Mouse (Mus musculus): ENCODE measurements around the gene B4galt1. TPM values are rescaled to one million over a fixed set of nuclear protein-coding genes. Genes with fewer than 3 reads are reported as not detected.

Gene B4galt1
- total RNA-seq, 2 experiments from 2014 or later, result 5.0 to 8.2 TPM

- no peak for TF ChIP-seq CTCF (IDR thresholded peaks at IDR 0.05)
- H3K4me3 ChIP-seq, result no peak overlapping the region
- intact Hi-C loops (cut with DNase I), result no loop called here
- no peak overlapping the region for H3K27ac ChIP-seq
- DNase-seq (ENCODE audit: extremely low spot score in 1 of 2, low spot score in 2 of 2), result no peak
Observed at GRCm38 (mm10) chr4:40781797-40782495, 71.9 kb downstream of the B4galt1 start.

- Histone ChIP-seq H3K4me3 (no peak overlapping the region), H3K27ac (no peak overlapping the region)
- intact Hi-C loops (cut with DNase I), result no loop called here
- TF ChIP-seq CTCF (IDR thresholded peaks at IDR 0.05), result no peak
- no peak for DNase-seq (ENCODE audit: extremely low spot score in 1 of 2, low spot score in 2 of 2)
Observed at GRCm38 (mm10) chr4:40781143-40781542, 72.7 kb downstream of the B4galt1 start.

- Histone ChIP-seq H3K27ac (no peak overlapping the region), H3K4me3 (no peak overlapping the region)
- intact Hi-C loops (cut with DNase I), result no loop called here
- TF ChIP-seq CTCF (IDR thresholded peaks at IDR 0.05), result peak; percentile 46
- no peak for DNase-seq (ENCODE audit: extremely low spot score in 1 of 2, low spot score in 2 of 2)
Observed at GRCm38 (mm10) chr4:40778656-40779055, 75.1 kb downstream of the B4galt1 start.

GRCm38 (mm10) chr4:40777116-40777515 lies 76.7 kb downstream of the B4galt1 start:
- intact Hi-C loops (cut with DNase I), result no loop called here
- peak overlapping the region; percentile 32; the same call in 1 of the 2 replicates for H3K27ac ChIP-seq
- DNase-seq (ENCODE audit: extremely low spot score in 1 of 2, low spot score in 2 of 2), result no peak
- no peak overlapping the region for H3K4me3 ChIP-seq
- no peak for TF ChIP-seq CTCF (IDR thresholded peaks at IDR 0.05)

GRCm38 (mm10) chr4:40776416-40776815 lies 77.4 kb downstream of the B4galt1 start:
- no peak overlapping the region for H3K4me3 ChIP-seq
- no peak for DNase-seq (ENCODE audit: extremely low spot score in 1 of 2, low spot score in 2 of 2)
- TF ChIP-seq CTCF (IDR thresholded peaks at IDR 0.05), result no peak
- intact Hi-C loops (cut with DNase I), result no loop called here
- no peak overlapping the region for H3K27ac ChIP-seq

- Histone ChIP-seq H3K4me3 (no peak overlapping the region), H3K27ac (no peak overlapping the region)
- intact Hi-C loops (cut with DNase I), result loop anchor here (1.0 kb wide), 1 partner anchor 132 kb away; no protein-coding TSS in a partner anchor
- peak; percentile 39 to 60 for DNase-seq (ENCODE audit: extremely low spot score in 1 of 2, low spot score in 2 of 2)
- peak; percentile 79 for TF ChIP-seq CTCF (IDR thresholded peaks at IDR 0.05)
Observed at GRCm38 (mm10) chr4:40774279-40775259, 79.2 kb downstream of the B4galt1 start.

GRCm38 (mm10) chr4:40759876-40760275 lies 93.9 kb downstream of the B4galt1 start:
- intact Hi-C loops (cut with DNase I), result loop anchor here (5.0 kb wide), 1 partner anchor 187 kb away; the partner anchor contains the start of genes Bag1 and Chmp5
- DNase-seq (ENCODE audit: extremely low spot score in 1 of 2, low spot score in 2 of 2), result no peak
- H3K27ac ChIP-seq, result no peak overlapping the region
- no peak for TF ChIP-seq CTCF (IDR thresholded peaks at IDR 0.05)
- no peak overlapping the region for H3K4me3 ChIP-seq

- TF ChIP-seq CTCF (IDR thresholded peaks at IDR 0.05), result no peak; the same call in 1 of the 2 replicates
- peak; percentile 96 to 98 for DNase-seq (ENCODE audit: extremely low spot score in 1 of 2, low spot score in 2 of 2)
- H3K4me3 ChIP-seq, result peak within 1 kb of the TSS; percentile 94
- intact Hi-C loops (cut with DNase I), result loop anchor here (5.0 kb wide), 1 partner anchor 189 kb away; the partner anchor contains the start of genes Bag1 and Chmp5
- peak within 1 kb of the TSS; percentile 77 for H3K27ac ChIP-seq
Observed at GRCm38 (mm10) chr4:40757780-40758420, 95.9 kb downstream of the B4galt1 start, which contains the start of gene Smu1. Smu1 (minus strand) TSS chr4:40757923.

- no peak for DNase-seq (ENCODE audit: extremely low spot score in 1 of 2, low spot score in 2 of 2)
- TF ChIP-seq CTCF (IDR thresholded peaks at IDR 0.05), result no peak; the same call in 1 of the 2 replicates
- peak overlapping the region; percentile 77 for H3K27ac ChIP-seq
- H3K4me3 ChIP-seq, result peak overlapping the region; percentile 94
- intact Hi-C loops (cut with DNase I), result loop anchor here (5.0 kb wide), 1 partner anchor 190 kb away; the partner anchor contains the start of genes Bag1 and Chmp5
Observed at GRCm38 (mm10) chr4:40757157-40757779, 96.5 kb downstream of the B4galt1 start.

Small RNA genes within 50 kb of the gene (microRNA-seq; reads per million reads assigned to microRNA genes)
- 0 reads per million in 2 experiments for gene Gm24112
- 0 reads per million in 2 experiments for gene Gm25931
- gene Mir5123, result 0 reads per million in 2 experiments

Other genes with a start within 250 kb of the B4galt1 start
- 10 to 100 TPM; 30.0 to 32.2 TPM for gene Aptx, start 150.8 kb downstream of the B4galt1 start, total RNA-seq (2021)
- 100 to 1,000 TPM; 282 to 289 TPM for gene Dnaja1, start 131.9 kb downstream of the B4galt1 start, total RNA-seq (2021)
- gene Smu1, start 96.1 kb downstream of the B4galt1 start, total RNA-seq (2021), result 10 to 100 TPM; 47.3 to 53.0 TPM
- gene Spink4, start 66.0 kb upstream of the B4galt1 start, total RNA-seq (2021), result not detected
- 100 to 1,000 TPM; 164 to 181 TPM for gene Bag1, start 94.3 kb upstream of the B4galt1 start, total RNA-seq (2021)
- gene Chmp5, start 94.4 kb upstream of the B4galt1 start, total RNA-seq (2021), result 10 to 100 TPM; 79.0 to 79.7 TPM
- 10 to 100 TPM; 69.2 to 76.6 TPM for gene Nfx1, start 116.9 kb upstream of the B4galt1 start, total RNA-seq (2021)
- gene Aqp7, start 194.1 kb upstream of the B4galt1 start, total RNA-seq (2021), result not detected
- not detected for gene Aqp3, start 244.2 kb upstream of the B4galt1 start, total RNA-seq (2021)